Mouse (Mus musculus) lung, postnatal 25 days (tissue): ENCODE measurements around the gene Olfr520.
"Not testable (repeated sequence)": the region's sequence is repeated elsewhere in the genome, so short reads cannot be mapped to it uniquely, and the experiment has no call there.

ENCODE experiments used
- DNase-seq: peaks from one replicate; pipeline ENCODE4 v3.0.0; 2022; ENCODE audit warnings: low spot score

Olfr520 gene

GRCm38 (mm10) chr7:99712431-99712830 is 17.6 kb upstream of the Olfr520 start:
- DNase-seq: no peak

GRCm38 (mm10) chr7:99716536-99716935 is 13.5 kb upstream of the Olfr520 start:
- no peak for DNase-seq

DNA sequence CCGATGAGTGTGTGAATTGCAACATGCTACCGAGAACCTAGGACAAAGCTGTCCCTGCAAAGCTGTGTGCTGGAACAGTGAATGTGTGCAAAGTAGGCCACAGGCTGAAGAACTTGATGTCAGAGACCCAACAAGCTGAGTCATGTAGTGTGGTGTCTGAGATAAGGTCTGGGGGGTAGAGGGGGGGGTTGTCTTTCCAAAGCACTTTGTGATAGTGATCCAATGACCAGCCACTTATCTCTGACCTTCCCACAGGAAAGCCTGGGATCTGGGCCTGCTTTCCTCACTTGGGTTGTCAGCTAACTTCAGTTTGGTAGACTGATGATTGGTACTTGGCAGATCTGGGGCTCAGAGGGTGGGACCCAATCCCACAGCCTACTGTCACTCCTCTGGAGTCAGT is 4.5 kb downstream of the Olfr520 start:
- no peak for DNase-seq

DNA sequence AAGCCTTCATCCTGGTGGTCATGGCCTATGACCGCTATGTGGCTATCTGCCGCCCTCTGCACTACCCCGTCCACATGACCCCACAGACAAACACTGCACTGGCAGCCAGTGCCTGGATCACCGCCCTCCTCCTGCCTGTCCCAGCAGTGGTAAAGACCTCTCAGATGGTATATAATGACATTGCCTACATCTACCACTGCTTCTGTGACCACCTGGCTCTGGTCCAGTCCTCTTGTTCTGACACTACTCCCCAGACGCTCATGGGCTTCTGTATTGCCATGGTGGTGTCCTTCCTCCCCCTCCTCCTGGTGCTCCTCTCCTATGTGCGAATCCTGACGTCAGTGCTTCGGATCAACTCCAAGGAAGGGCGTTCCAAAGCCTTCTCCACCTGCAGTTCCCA is 5.4 kb downstream of the Olfr520 start:
- DNase-seq: not testable (repeated sequence)

- no peak for DNase-seq
These were observed 9.2 kb downstream of the Olfr520 start for GRCm38 (mm10) chr7:99739276-99739675.

GRCm38 (mm10) chr7:99763207-99763606 is 33.1 kb downstream of the Olfr520 start, which contains the start of gene Olfr521:
TSS of gene Olfr521 (plus strand) at chr7:99763507.
- DNase-seq: no peak

- peak; percentile 10 for DNase-seq
These were observed 51.3 kb downstream of the Olfr520 start for GRCm38 (mm10) chr7:99781385-99781784.

- peak; percentile 34 for DNase-seq
These were observed 51.8 kb downstream of the Olfr520 start for GRCm38 (mm10) chr7:99781916-99782315.

- no peak for DNase-seq
These were observed 53.3 kb downstream of the Olfr520 start for GRCm38 (mm10) chr7:99783421-99783820.

DNA sequence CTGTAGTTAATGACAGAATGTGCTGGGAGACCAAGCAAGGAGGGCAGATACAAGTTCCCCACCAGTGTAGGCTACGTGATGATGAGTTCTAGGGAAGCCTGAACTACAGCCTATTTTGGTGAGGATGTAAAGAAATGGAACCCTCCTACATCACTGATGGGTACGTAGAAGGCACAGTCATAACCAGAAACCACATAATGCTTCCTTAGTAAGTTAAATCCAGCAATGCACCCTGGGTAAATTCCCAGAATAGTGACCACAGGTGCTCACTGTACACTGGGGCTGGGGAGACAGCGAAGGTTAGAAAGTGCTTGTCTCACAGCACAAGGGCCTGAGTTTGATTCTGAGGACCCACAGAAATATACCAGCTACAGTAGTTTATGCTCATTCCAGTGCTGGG is 55.5 kb downstream of the Olfr520 start:
- no peak for DNase-seq
